Mouse (Mus musculus): ENCODE data around the gene Plekhm3. TPM values are rescaled to one million over a fixed set of nuclear protein-coding genes. Genes with fewer than 3 reads are reported as not detected.

Plekhm3 gene
- polyA plus RNA-seq, 1 experiment from 2014 or later: 3.9 TPM

- Histone ChIP-seq H3K27me3 (replicated peaks; ENCODE audit: control insufficient read depth, insufficient read depth, low read length) (no peaks in the 10 kb centered on the region), H3K27ac (ENCODE audit: low read length) (peak overlapping the region; percentile 5; the same call in 1 of the 2 replicates), H3K9ac (ENCODE audit: low read depth, low read length) (no peak overlapping the region), H3K36me3 (ENCODE audit: control insufficient read depth, insufficient read depth, low read length) (no peaks in the 10 kb centered on the region), H3K4me3 (ENCODE audit: low read length) (no peak overlapping the region), H3K9me3 (ENCODE audit: control insufficient read depth, low read length) (no peaks in the 10 kb centered on the region), H3K4me1 (ENCODE audit: control insufficient read depth, insufficient read depth, low read length) (peaks cover 17% of the 10 kb centered on the region), H3K4me2 (ENCODE audit: low read depth, low read length) (0 out of 2 replicates have a peak overlapping the region, but pooled peaks have one; percentile 12)
- peak; percentile 65 for ATAC-seq
- WGBS: 50% methylated on average over 2 of the region's 2 CpGs
Observed at GRCm38 (mm10) chr1:64831552-64831951, 125.1 kb downstream of the Plekhm3 start.

GRCm38 (mm10) chr1:64827434-64827833, 129.2 kb downstream of the Plekhm3 start:
- no peaks in the 10 kb centered on the region for H3K27me3 ChIP-seq (replicated peaks; ENCODE audit: control insufficient read depth, insufficient read depth, low read length)
- no peaks in the 10 kb centered on the region for H3K9me3 ChIP-seq (ENCODE audit: control insufficient read depth, low read length)
- no peak overlapping the region for H3K27ac ChIP-seq (ENCODE audit: low read length)
- H3K4me3 ChIP-seq (ENCODE audit: low read length): no peak overlapping the region
- no peak overlapping the region for H3K9ac ChIP-seq (ENCODE audit: low read depth, low read length)
- H3K4me2 ChIP-seq (ENCODE audit: low read depth, low read length): no peak overlapping the region
- no peaks in the 10 kb centered on the region for H3K36me3 ChIP-seq (ENCODE audit: control insufficient read depth, insufficient read depth, low read length)
- WGBS: 75% methylated on average over 5 of the region's 5 CpGs
- peaks cover 21% of the 10 kb centered on the region for H3K4me1 ChIP-seq (ENCODE audit: control insufficient read depth, insufficient read depth, low read length)
- ATAC-seq: no peak

GRCm38 (mm10) chr1:64826348-64827103, 130.1 kb downstream of the Plekhm3 start:
- Histone ChIP-seq H3K4me1 (ENCODE audit: control insufficient read depth, insufficient read depth, low read length) (peaks cover 16% of the 10 kb centered on the region), H3K36me3 (ENCODE audit: control insufficient read depth, insufficient read depth, low read length) (no peaks in the 10 kb centered on the region), H3K9ac (ENCODE audit: low read depth, low read length) (no peak overlapping the region), H3K4me2 (ENCODE audit: low read depth, low read length) (no peak overlapping the region), H3K27ac (ENCODE audit: low read length) (no peak overlapping the region), H3K27me3 (replicated peaks; ENCODE audit: control insufficient read depth, insufficient read depth, low read length) (no peaks in the 10 kb centered on the region), H3K4me3 (ENCODE audit: low read length) (no peak overlapping the region), H3K9me3 (ENCODE audit: control insufficient read depth, low read length) (no peaks in the 10 kb centered on the region)
- peak; percentile 63; the same call in 1 of the 2 replicates for ATAC-seq
- 52% methylated on average over 6 of the region's 6 CpGs for WGBS

GRCm38 (mm10) chr1:64823564-64823963, 133.1 kb downstream of the Plekhm3 start:
- no peak overlapping the region for H3K9ac ChIP-seq (ENCODE audit: low read depth, low read length)
- WGBS: 58% methylated on average over 6 of the region's 6 CpGs
- no peak for ATAC-seq

GRCm38 (mm10) chr1:64817709-64818108, 138.9 kb downstream of the Plekhm3 start:
- 62% methylated on average over 5 of the region's 5 CpGs for WGBS
- Histone ChIP-seq H3K9me3 (ENCODE audit: control insufficient read depth, low read length) (no peaks in the 10 kb centered on the region), H3K27ac (ENCODE audit: low read length) (no peak overlapping the region), H3K4me3 (ENCODE audit: low read length) (no peak overlapping the region), H3K9ac (ENCODE audit: low read depth, low read length) (no peak overlapping the region), H3K27me3 (replicated peaks; ENCODE audit: control insufficient read depth, insufficient read depth, low read length) (no peaks in the 10 kb centered on the region), H3K36me3 (ENCODE audit: control insufficient read depth, insufficient read depth, low read length) (no peaks in the 10 kb centered on the region), H3K4me1 (ENCODE audit: control insufficient read depth, insufficient read depth, low read length) (no peaks in the 10 kb centered on the region), H3K4me2 (ENCODE audit: low read depth, low read length) (no peak overlapping the region)
- no peak for ATAC-seq

More at GRCm38 (mm10) chr1:64823564-64823963, 133.1 kb downstream of the Plekhm3 start:
- no peak overlapping the region for H3K4me2 ChIP-seq (ENCODE audit: low read depth, low read length)
- no peaks in the 10 kb centered on the region for H3K9me3 ChIP-seq (ENCODE audit: control insufficient read depth, low read length)
- H3K27me3 ChIP-seq (replicated peaks; ENCODE audit: control insufficient read depth, insufficient read depth, low read length): no peaks in the 10 kb centered on the region
- H3K4me3 ChIP-seq (ENCODE audit: low read length): no peak overlapping the region
- no peaks in the 10 kb centered on the region for H3K36me3 ChIP-seq (ENCODE audit: control insufficient read depth, insufficient read depth, low read length)
- no peak overlapping the region for H3K27ac ChIP-seq (ENCODE audit: low read length)
- H3K4me1 ChIP-seq (ENCODE audit: control insufficient read depth, insufficient read depth, low read length): peaks cover 13% of the 10 kb centered on the region

- H3K4me3 ChIP-seq (ENCODE audit: low read length): no peak overlapping the region
- ATAC-seq: no peak
- WGBS: 99% methylated on average over 2 of the region's 2 CpGs
Observed at GRCm38 (mm10) chr1:64813182-64813581, 143.4 kb downstream of the Plekhm3 start.

GRCm38 (mm10) chr1:64811956-64812355, 144.7 kb downstream of the Plekhm3 start:
- no peaks in the 10 kb centered on the region for H3K4me1 ChIP-seq (ENCODE audit: control insufficient read depth, insufficient read depth, low read length)
- H3K36me3 ChIP-seq (ENCODE audit: control insufficient read depth, insufficient read depth, low read length): no peaks in the 10 kb centered on the region
- no peak overlapping the region for H3K27ac ChIP-seq (ENCODE audit: low read length)
- no peak overlapping the region for H3K4me3 ChIP-seq (ENCODE audit: low read length)
- H3K27me3 ChIP-seq (replicated peaks; ENCODE audit: control insufficient read depth, insufficient read depth, low read length): no peaks in the 10 kb centered on the region
- no peak overlapping the region for H3K4me2 ChIP-seq (ENCODE audit: low read depth, low read length)
- no peak overlapping the region for H3K9ac ChIP-seq (ENCODE audit: low read depth, low read length)
- ATAC-seq: no peak
- 64% methylated on average over 1 of the region's 1 CpGs for WGBS
- H3K9me3 ChIP-seq (ENCODE audit: control insufficient read depth, low read length): no peaks in the 10 kb centered on the region

More at GRCm38 (mm10) chr1:64813182-64813581, 143.4 kb downstream of the Plekhm3 start:
- Histone ChIP-seq H3K4me2 (ENCODE audit: low read depth, low read length) (no peak overlapping the region), H3K9me3 (ENCODE audit: control insufficient read depth, low read length) (no peaks in the 10 kb centered on the region), H3K36me3 (ENCODE audit: control insufficient read depth, insufficient read depth, low read length) (no peaks in the 10 kb centered on the region), H3K4me1 (ENCODE audit: control insufficient read depth, insufficient read depth, low read length) (no peaks in the 10 kb centered on the region), H3K27ac (ENCODE audit: low read length) (no peak overlapping the region), H3K27me3 (replicated peaks; ENCODE audit: control insufficient read depth, insufficient read depth, low read length) (no peaks in the 10 kb centered on the region), H3K9ac (ENCODE audit: low read depth, low read length) (no peak overlapping the region)

GRCm38 (mm10) chr1:64809085-64809484, 147.5 kb downstream of the Plekhm3 start:
- Histone ChIP-seq H3K9me3 (ENCODE audit: control insufficient read depth, low read length) (no peaks in the 10 kb centered on the region), H3K27ac (ENCODE audit: low read length) (0 out of 2 replicates have a peak overlapping the region, but pooled peaks have one; percentile 15), H3K4me2 (ENCODE audit: low read depth, low read length) (no peak overlapping the region), H3K4me1 (ENCODE audit: control insufficient read depth, insufficient read depth, low read length) (no peaks in the 10 kb centered on the region), H3K36me3 (ENCODE audit: control insufficient read depth, insufficient read depth, low read length) (no peaks in the 10 kb centered on the region), H3K9ac (ENCODE audit: low read depth, low read length) (no peak overlapping the region), H3K27me3 (replicated peaks; ENCODE audit: control insufficient read depth, insufficient read depth, low read length) (no peaks in the 10 kb centered on the region), H3K4me3 (ENCODE audit: low read length) (no peak overlapping the region)
- WGBS: 39% methylated on average over 2 of the region's 2 CpGs
- peak; percentile 90 for ATAC-seq

- H3K9me3 ChIP-seq (ENCODE audit: control insufficient read depth, low read length): no peaks in the 10 kb centered on the region
- no peak overlapping the region for H3K27ac ChIP-seq (ENCODE audit: low read length)
- H3K9ac ChIP-seq (ENCODE audit: low read depth, low read length): no peak overlapping the region
- WGBS: 45% methylated on average over 1 of the region's 1 CpGs
- ATAC-seq: no peak
- no peaks in the 10 kb centered on the region for H3K36me3 ChIP-seq (ENCODE audit: control insufficient read depth, insufficient read depth, low read length)
- no peaks in the 10 kb centered on the region for H3K4me1 ChIP-seq (ENCODE audit: control insufficient read depth, insufficient read depth, low read length)
- H3K27me3 ChIP-seq (replicated peaks; ENCODE audit: control insufficient read depth, insufficient read depth, low read length): no peaks in the 10 kb centered on the region
- no peak overlapping the region for H3K4me2 ChIP-seq (ENCODE audit: low read depth, low read length)
- no peak overlapping the region for H3K4me3 ChIP-seq (ENCODE audit: low read length)
Observed at GRCm38 (mm10) chr1:64807766-64808165, 148.9 kb downstream of the Plekhm3 start.
